Mouse (Mus musculus): ENCODE measurements around the gene Gm6096. TPM values are rescaled to one million over a fixed set of nuclear protein-coding genes. Genes with fewer than 3 reads are reported as not detected.

Gene Gm6096
- polyA plus RNA-seq, 1 experiment = not detected

DNA sequence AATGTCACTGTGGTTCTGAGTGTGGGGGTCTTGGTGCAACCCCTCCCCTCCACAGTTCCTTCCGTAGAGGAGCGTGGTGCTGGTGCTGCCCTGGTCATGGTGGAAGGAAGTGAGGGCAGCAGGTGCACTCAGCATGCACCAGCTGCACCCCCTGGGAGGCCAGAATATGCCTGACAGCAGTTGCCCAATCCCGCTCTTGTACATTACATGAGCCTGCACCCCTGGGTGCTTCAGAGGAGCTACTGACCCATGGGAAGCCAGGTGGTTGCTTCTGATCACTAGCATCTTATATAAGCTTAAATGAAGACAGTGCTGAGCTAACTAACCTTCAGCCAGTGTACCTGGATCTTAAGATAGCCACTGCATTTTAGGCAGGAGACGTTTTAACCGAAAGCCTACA is 12.8 kb upstream of the Gm6096 start:
- TF ChIP-seq CTCF (IDR thresholded peaks at IDR 0.05; ENCODE audit: borderline replicate concordance, extremely low read depth, insufficient read depth, insufficient read length) (no peak), POLR2A (IDR thresholded peaks at IDR 0.05; ENCODE audit: borderline replicate concordance, extremely low read depth, insufficient read depth, insufficient read length, poor library complexity, severe bottlenecking) (no peak)
- DNase-seq (ENCODE audit: low read depth) = no peak

- DNase-seq (ENCODE audit: low read depth) = no peak
- TF ChIP-seq CTCF (IDR thresholded peaks at IDR 0.05; ENCODE audit: borderline replicate concordance, extremely low read depth, insufficient read depth, insufficient read length) = no peak
- TF ChIP-seq POLR2A (IDR thresholded peaks at IDR 0.05; ENCODE audit: borderline replicate concordance, extremely low read depth, insufficient read depth, insufficient read length, poor library complexity, severe bottlenecking) = no peak
Measured at GRCm38 (mm10) chr7:34242176-34242575, 8.7 kb upstream of the Gm6096 start.

- TF ChIP-seq CTCF (IDR thresholded peaks at IDR 0.05; ENCODE audit: borderline replicate concordance, extremely low read depth, insufficient read depth, insufficient read length) (no peak), POLR2A (IDR thresholded peaks at IDR 0.05; ENCODE audit: borderline replicate concordance, extremely low read depth, insufficient read depth, insufficient read length, poor library complexity, severe bottlenecking) (no peak)
- DNase-seq (ENCODE audit: low read depth) = no peak
Measured at GRCm38 (mm10) chr7:34246870-34247499, 3.9 kb upstream of the Gm6096 start.

GRCm38 (mm10) chr7:34252030-34252429 is 1.2 kb downstream of the Gm6096 start:
- TF ChIP-seq POLR2A (IDR thresholded peaks at IDR 0.05; ENCODE audit: borderline replicate concordance, extremely low read depth, insufficient read depth, insufficient read length, poor library complexity, severe bottlenecking) (no peak), CTCF (IDR thresholded peaks at IDR 0.05; ENCODE audit: borderline replicate concordance, extremely low read depth, insufficient read depth, insufficient read length) (peak; percentile 17; the same call in 1 of the 2 replicates)
- DNase-seq (ENCODE audit: low read depth) = peak; percentile 68

DNA sequence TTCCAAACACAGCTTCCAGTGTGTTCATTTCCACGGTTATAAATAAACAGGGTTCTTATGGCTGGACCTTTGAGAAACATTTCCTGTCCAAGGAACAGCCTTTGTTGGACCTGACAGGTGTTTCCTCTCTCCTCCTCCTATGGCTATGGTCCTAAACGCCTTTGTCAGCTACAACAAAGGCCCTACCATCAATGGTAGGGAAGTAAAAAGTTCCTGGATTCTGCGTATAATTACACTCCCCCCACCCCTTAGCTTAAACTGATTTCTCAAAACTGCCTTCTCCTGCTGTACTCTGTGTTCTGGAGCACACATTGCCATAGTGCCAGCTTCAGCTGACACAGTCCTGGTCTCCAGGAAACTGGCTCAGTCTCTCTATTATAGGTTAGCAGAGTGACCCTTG is 4.3 kb downstream of the Gm6096 start:
- no peak for DNase-seq (ENCODE audit: low read depth)
- TF ChIP-seq CTCF (IDR thresholded peaks at IDR 0.05; ENCODE audit: borderline replicate concordance, extremely low read depth, insufficient read depth, insufficient read length) = no peak
- no peak for TF ChIP-seq POLR2A (IDR thresholded peaks at IDR 0.05; ENCODE audit: borderline replicate concordance, extremely low read depth, insufficient read depth, insufficient read length, poor library complexity, severe bottlenecking)

DNA sequence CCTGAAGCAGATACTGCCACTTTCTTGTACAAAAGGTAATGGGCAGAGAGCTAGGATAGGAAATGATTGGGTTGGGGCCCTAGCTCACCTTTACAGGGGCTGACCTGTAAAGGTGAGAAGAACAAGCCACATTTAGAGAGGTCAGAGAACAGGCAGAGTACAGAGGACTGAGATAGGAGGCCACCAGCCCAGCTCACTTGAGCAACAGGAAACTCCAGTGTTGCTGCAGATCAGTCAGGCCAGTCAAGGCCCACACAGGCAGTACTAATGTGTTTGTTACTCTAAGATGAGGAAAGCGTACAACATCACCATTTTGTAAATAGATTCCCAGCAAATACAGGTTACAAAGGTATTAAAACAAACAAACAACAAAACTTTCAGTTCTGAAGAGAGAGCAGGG is 5.1 kb downstream of the Gm6096 start:
- TF ChIP-seq POLR2A (IDR thresholded peaks at IDR 0.05; ENCODE audit: borderline replicate concordance, extremely low read depth, insufficient read depth, insufficient read length, poor library complexity, severe bottlenecking) (no peak), CTCF (IDR thresholded peaks at IDR 0.05; ENCODE audit: borderline replicate concordance, extremely low read depth, insufficient read depth, insufficient read length) (no peak)
- DNase-seq (ENCODE audit: low read depth) = no peak

- no peak for DNase-seq (ENCODE audit: low read depth)
- TF ChIP-seq POLR2A (IDR thresholded peaks at IDR 0.05; ENCODE audit: borderline replicate concordance, extremely low read depth, insufficient read depth, insufficient read length, poor library complexity, severe bottlenecking) (no peak), CTCF (IDR thresholded peaks at IDR 0.05; ENCODE audit: borderline replicate concordance, extremely low read depth, insufficient read depth, insufficient read length) (no peak)
Measured at GRCm38 (mm10) chr7:34257279-34257678, 6.4 kb downstream of the Gm6096 start.

DNA sequence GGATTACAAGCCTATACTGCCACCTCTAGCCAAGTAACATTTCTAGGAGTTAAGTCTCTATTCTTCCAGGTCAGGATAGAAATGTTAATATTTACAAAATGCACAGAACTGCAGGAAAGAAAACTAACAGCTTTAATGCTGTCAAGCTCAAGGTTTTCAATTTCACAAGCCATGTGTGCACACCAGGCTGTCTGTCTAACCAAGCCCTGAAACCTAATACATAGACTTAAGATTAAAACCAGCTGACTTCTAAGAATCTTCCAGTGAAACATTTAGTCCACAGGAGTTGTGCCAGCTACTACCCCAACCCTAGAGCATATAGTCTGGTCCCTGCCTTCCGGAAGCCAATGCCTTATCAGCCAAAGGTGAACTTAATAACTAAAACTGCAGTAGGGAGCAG is 7.6 kb downstream of the Gm6096 start:
- no peak for DNase-seq (ENCODE audit: low read depth)
- no peak for TF ChIP-seq POLR2A (IDR thresholded peaks at IDR 0.05; ENCODE audit: borderline replicate concordance, extremely low read depth, insufficient read depth, insufficient read length, poor library complexity, severe bottlenecking)
- no peak for TF ChIP-seq CTCF (IDR thresholded peaks at IDR 0.05; ENCODE audit: borderline replicate concordance, extremely low read depth, insufficient read depth, insufficient read length)

DNA sequence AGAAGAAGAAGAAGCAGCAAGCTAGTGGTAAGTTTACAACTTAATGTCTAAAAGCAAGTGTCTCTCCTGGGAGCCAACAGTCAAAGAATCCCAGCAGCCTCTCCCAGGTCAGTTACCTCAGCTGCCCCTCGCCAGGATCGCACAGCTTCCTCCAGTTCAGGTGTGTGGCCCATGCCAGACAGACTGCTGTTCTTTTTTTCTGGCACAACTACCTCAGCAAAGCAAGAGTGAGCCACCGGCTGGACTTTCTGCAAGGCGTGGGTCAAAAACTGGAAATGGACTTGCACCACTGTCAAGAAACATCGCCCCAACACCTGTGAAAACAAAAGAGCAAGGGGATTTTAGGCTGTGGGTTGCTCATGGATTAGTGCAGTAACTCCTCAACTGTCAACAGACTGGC is 12.6 kb downstream of the Gm6096 start:
- TF ChIP-seq CTCF (IDR thresholded peaks at IDR 0.05; ENCODE audit: borderline replicate concordance, extremely low read depth, insufficient read depth, insufficient read length) (no peak), POLR2A (IDR thresholded peaks at IDR 0.05; ENCODE audit: borderline replicate concordance, extremely low read depth, insufficient read depth, insufficient read length, poor library complexity, severe bottlenecking) (no peak)
- no peak for DNase-seq (ENCODE audit: low read depth)

DNA sequence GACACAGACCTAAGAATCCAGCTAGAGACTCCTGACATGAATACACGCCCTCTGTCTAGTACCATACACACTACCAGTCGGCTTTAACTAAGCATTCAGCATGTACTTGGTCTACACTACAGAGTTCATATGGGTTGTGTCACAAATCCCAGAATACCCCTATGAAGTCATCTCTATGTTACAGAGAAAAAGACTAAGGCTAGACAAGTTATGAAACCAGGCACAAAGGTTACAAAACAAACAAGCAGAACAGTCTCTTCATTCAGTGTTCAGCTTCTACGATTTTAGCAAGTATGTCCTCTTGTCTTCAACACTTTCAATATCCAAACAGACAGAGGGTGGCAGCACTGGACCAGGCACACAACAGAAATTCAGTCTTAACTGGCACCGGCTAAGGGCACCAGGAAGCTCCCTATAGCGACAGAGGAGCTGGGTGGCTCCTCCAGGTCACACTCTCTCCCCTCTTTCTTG is 15.1 kb downstream of the Gm6096 start:
- peak; percentile 54; the same call in 1 of the 2 replicates for TF ChIP-seq CTCF (IDR thresholded peaks at IDR 0.05; ENCODE audit: borderline replicate concordance, extremely low read depth, insufficient read depth, insufficient read length)
- no peak for TF ChIP-seq POLR2A (IDR thresholded peaks at IDR 0.05; ENCODE audit: borderline replicate concordance, extremely low read depth, insufficient read depth, insufficient read length, poor library complexity, severe bottlenecking)

DNA sequence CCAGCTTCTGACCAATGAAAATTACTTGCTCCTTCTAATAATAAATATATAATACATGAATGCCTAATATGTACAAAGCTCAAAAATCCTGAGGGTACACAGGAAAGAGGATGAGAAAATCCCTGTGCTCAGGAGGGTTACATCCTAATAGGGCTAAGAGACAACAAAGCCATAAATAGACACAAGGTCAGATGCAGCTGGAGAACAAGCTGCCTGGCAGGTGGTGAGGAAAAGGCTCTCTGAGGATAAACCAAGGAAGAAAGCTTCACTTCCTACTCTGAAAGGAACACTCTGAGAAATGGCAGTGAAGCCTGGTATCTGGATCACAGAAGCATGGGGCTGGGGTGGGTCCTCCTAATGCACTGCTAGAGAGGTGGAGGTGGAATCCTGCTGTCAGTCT is 15.6 kb downstream of the Gm6096 start:
- DNase-seq (ENCODE audit: low read depth) = no peak
- TF ChIP-seq POLR2A (IDR thresholded peaks at IDR 0.05; ENCODE audit: borderline replicate concordance, extremely low read depth, insufficient read depth, insufficient read length, poor library complexity, severe bottlenecking) = no peak
- no peak for TF ChIP-seq CTCF (IDR thresholded peaks at IDR 0.05; ENCODE audit: borderline replicate concordance, extremely low read depth, insufficient read depth, insufficient read length)

More for the DNA sequence above, 15.1 kb downstream of the Gm6096 start:
- peak; percentile 71 for DNase-seq (ENCODE audit: low read depth)

DNA sequence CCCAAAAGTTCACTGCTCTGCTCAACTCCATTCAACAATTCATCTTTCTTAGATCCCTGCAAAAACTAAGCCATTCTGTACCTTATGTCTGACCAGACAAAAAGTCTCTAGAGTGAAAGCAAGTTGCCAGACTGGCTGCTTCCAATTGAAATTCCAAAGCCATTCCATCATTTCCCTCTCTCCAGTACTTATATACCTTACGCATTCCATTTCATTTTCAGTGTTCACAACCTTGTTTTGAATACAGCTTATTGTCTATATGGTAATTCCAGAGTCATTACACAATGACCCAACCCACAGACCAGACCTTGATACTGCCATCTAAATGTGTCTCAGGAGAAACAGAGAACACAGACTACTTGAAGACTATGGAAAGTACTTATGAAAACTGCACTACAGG is 17.6 kb downstream of the Gm6096 start:
- TF ChIP-seq CTCF (IDR thresholded peaks at IDR 0.05; ENCODE audit: borderline replicate concordance, extremely low read depth, insufficient read depth, insufficient read length) = no peak
- TF ChIP-seq POLR2A (IDR thresholded peaks at IDR 0.05; ENCODE audit: borderline replicate concordance, extremely low read depth, insufficient read depth, insufficient read length, poor library complexity, severe bottlenecking) = no peak
- DNase-seq (ENCODE audit: low read depth) = no peak

Data from brain, embryonic 14.5 days (tissue).